Mouse (Mus musculus): Measurements from ENCODE around the gene Mrps9. TPM values are rescaled to one million over a fixed set of nuclear protein-coding genes. Genes with fewer than 3 reads are reported as not detected.

Mrps9 gene
- polyA plus RNA-seq, 1 experiment: 26.8 TPM

GRCm38 (mm10) chr1:42952734-42953481 lies 101.9 kb downstream of the Mrps9 start, which contains the start of gene Gpr45:
Gene Gpr45 (plus strand): TSS chr1:42952872.
- H3K4me1 ChIP-seq (ENCODE audit: control insufficient read depth, insufficient read depth, low read length): peaks cover 5% of the 10 kb centered on the region
- DNase-seq: peak; percentile 9
- no peak for TF ChIP-seq CTCF (IDR thresholded peaks at IDR 0.05; ENCODE audit: insufficient read depth, low read length)
- TF ChIP-seq POLR2A (IDR thresholded peaks at IDR 0.05; ENCODE audit: borderline replicate concordance, extremely low read depth, low read depth, low read length): no peak
- H3K4me3 ChIP-seq (replicated peaks; ENCODE audit: extremely low read depth, low read depth, low read length): peak within 1 kb of the TSS; percentile 21
- 1% methylated on average over 71 of the region's 71 CpGs for WGBS

GRCm38 (mm10) chr1:42953482-42953822 lies 102.4 kb downstream of the Mrps9 start:
- Histone ChIP-seq H3K4me1 (ENCODE audit: control insufficient read depth, insufficient read depth, low read length) (peaks cover 5% of the 10 kb centered on the region), H3K4me3 (replicated peaks; ENCODE audit: extremely low read depth, low read depth, low read length) (peak overlapping the region; percentile 18)
- WGBS: 2% methylated on average over 16 of the region's 16 CpGs
- TF ChIP-seq POLR2A (IDR thresholded peaks at IDR 0.05; ENCODE audit: borderline replicate concordance, extremely low read depth, low read depth, low read length): no peak
- DNase-seq: no peak

Other genes with a start within 250 kb of the Mrps9 start
- gene Pou3f3, start 155.5 kb upstream of the Mrps9 start, polyA plus RNA-seq (2012; rRNA removed): 0.06 and 0.07 TPM in 2 replicates
- 0.31 and 0.53 TPM in 2 replicates for gene Gpr45, start 101.6 kb downstream of the Mrps9 start, polyA plus RNA-seq (2012; rRNA removed)
- gene Tgfbrap1, start 247.4 kb downstream of the Mrps9 start, polyA plus RNA-seq (2012; rRNA removed): 28.5 and 30.6 TPM in 2 replicates
- 4.3 and 6.6 TPM in 2 replicates for gene AI597479, start 247.5 kb downstream of the Mrps9 start, polyA plus RNA-seq (2012; rRNA removed)

Measured in lung, adult 2 months (tissue).